Mouse (Mus musculus): ENCODE measurements around the gene Rpgrip1.
"Not testable (repeated sequence)": the region's sequence is repeated elsewhere in the genome, so short reads cannot be mapped to it uniquely, and the experiment has no call there.

The Rpgrip1 gene

DNA sequence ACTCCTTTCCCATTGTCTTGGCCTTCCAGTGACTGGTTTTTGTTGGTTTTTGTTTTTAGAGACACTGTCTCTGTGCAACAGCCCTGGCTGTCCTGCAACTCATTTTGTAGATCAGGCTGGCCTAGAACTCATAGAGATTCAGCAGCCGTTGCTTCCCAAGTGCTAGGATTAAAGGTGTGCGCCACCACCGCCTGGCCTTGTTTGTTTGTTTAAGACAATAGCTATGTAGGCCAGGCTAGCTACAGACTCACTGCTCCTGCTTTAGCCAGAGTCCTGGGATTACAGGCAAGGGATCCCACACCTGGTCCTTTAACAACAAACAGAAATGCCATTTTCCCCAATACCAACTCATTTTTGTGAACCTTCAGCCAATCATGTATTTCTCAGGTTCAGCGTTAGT lies at the start of gene Rpgrip1:
Rpgrip1 (plus strand) TSS at position 359 of the 400 bp plus-strand sequence.
- no peak for DNase-seq (ENCODE audit: low spot score in 2 of 2)

DNA sequence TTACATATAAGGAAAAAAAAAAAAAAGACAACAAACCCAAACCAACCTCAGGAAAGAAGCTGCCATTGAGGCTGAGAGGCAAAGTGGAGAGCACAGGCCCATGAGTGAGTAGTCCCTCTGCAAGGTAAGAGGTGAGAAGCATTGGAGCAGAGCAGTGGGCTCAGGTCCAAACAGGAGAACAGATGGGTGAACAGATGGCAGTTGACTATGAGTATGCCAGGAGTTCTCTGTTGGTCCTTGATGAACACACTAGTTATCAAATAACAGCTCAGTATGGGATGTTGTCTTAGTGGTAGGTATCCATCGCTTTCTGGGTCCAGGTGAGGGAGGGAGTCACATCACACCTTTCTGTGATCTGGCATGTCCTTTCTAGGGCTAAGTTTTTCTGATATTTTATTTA lies 49.7 kb upstream of the Rpgrip1 start:
- DNase-seq (ENCODE audit: low spot score in 2 of 2) = no peak

- DNase-seq (ENCODE audit: low spot score in 2 of 2) = no peak
Measured at GRCm38 (mm10) chr14:52061798-52062197, 48.7 kb upstream of the Rpgrip1 start.

- DNase-seq (ENCODE audit: low spot score in 2 of 2) = no peak
Measured at GRCm38 (mm10) chr14:52066135-52066534, 44.4 kb upstream of the Rpgrip1 start.

DNA sequence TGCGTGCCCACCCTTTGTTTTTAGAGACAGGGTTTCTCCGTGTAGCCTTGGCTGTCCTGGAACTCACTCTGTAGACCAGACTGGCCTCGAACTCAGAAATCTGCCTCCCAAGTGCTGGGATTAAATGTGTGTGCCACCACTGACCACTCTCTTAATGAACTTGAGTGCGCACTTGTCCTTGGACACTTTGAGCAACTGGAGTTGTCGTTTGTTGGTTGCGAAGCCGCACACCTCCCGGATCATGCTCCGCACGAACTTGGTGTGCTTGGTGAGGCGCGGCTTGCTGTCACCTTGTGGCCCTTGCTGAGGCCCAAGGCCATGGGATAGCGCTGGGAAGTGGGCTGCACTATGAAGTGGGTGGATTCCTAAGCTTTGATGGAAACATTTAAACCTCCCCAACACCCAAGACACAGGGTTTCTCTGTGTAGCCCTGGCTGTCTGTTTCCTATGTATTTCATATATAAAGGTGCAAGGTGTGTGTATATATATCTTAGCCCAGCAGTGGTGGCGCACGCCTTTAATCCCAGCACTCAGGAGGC lies 38.8 kb upstream of the Rpgrip1 start:
- no peak for DNase-seq (ENCODE audit: low spot score in 2 of 2)

DNA sequence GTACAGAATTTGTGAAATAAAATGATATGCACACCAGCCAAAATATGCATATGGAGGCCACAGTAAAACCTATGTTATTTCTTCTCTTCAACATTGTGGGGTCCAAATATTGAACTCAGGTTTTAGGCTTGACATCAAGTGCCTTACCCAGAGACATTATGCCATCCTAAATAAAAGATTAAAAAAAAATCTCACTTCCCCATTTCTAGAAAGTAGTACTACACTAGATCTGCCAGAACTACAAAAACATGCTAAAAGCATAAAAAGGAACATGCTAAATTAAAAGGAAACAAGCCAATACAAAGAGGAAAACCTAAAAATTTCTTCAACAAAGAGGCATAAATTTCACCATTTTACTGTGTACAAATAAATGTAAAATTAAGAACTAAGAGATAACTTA lies 27.4 kb upstream of the Rpgrip1 start:
- no peak for DNase-seq (ENCODE audit: low spot score in 2 of 2)

GRCm38 (mm10) chr14:52094533-52094932 lies 16.0 kb upstream of the Rpgrip1 start:
- DNase-seq (ENCODE audit: low spot score in 2 of 2) = no peak

DNA sequence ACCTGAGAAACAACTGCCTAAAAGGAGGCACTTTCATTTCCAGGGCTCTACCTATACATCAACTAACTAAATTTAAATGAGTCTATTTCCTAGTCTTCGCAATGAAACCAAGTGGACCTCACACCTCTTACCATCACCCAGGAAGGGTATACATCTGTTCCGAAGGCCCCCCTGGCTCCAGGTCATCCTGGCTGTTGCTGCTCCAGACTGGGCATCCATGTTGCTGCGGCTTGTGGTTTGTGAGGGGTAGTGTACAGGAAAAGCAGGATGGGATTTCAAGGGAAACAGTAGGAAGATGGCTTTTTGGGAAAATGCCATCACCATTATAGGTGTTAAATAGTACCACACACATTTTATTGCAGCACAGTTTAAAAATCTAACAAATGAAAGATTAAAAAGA lies 13.3 kb upstream of the Rpgrip1 start:
- DNase-seq (ENCODE audit: low spot score in 2 of 2) = not testable (repeated sequence)

DNA sequence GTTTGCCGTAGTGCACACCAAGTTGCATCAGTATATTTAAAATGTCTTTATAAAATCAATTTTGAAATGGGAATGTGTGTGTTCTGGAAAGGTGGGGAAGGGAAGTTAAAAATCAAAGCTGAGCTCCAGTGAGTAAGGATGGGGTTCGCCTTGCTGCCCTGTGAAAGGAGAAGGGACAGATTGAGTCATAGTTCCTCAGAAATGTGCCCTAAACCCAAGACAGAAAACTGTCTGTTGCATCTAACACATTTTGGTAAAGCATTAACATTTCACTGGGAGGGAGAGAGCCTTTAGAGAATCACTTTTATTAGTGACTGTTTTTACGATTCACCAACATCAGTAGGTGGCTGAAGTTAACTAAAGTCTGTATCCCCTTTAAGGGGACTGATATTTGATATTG lies 12.1 kb upstream of the Rpgrip1 start:
- DNase-seq (ENCODE audit: low spot score in 2 of 2) = not testable (repeated sequence)

- DNase-seq (ENCODE audit: low spot score in 2 of 2) = no peak
Measured at GRCm38 (mm10) chr14:52099563-52099962, 10.9 kb upstream of the Rpgrip1 start.

DNA sequence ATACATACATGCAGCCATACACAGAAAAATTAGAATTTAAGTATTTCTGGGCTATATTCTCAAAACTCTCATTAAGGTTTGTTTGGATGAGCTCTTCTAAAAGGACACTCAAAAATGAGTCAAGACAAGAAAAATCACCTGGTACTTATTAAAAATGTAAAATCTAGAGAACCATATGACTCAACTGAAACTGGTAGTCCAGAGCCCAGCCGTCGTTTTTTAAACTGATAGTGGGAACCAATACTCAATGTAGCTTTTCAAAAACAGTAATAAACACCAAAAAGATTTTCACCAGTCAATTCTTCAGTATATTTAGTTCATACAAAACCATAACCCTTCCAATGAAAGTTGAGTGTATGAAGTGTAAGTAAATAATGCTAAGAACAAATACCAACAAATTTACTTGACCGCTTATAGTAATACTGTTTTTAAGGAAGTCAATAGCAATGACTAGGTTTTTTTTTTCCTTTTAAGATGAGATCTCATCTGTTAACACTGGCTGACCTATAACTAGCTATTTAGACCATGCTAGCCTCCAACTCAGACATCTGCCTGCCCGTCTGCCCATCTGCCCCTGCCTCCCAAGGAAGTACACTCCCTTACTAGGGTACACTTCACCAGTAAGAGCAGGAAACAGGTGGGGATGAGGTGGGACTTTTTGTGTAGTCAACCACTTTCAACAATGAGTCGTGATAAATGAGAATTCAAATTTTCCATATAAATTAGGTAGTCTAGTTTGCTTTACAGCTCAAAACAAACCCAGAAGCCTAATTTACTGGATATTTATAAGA lies 10.1 kb upstream of the Rpgrip1 start:
- DNase-seq (ENCODE audit: low spot score in 2 of 2) = no peak

- no peak for DNase-seq (ENCODE audit: low spot score in 2 of 2)
Measured at GRCm38 (mm10) chr14:52101285-52102157, 9.0 kb upstream of the Rpgrip1 start.

DNA sequence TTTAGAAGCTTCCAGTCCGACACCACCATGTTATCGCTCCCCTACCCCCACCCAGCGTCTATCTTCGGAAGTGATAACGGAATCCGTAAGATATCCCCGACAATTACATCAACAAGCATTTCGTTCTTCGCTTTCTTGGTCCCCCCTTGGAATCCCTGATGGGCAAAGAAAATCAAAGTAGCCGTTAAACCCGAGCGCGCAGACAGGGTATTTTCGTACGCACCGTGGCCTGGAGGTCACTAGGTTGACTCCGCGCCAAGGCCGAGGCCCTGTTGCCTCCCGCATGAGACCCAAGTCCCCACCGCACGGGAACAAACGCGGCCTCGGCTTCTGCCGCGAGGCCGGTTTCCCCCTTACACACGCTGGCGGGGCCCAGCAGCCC lies 7.0 kb upstream of the Rpgrip1 start:
- peak in 1 of 2 experiments; percentile 24 for DNase-seq (ENCODE audit: low spot score in 2 of 2)

DNA sequence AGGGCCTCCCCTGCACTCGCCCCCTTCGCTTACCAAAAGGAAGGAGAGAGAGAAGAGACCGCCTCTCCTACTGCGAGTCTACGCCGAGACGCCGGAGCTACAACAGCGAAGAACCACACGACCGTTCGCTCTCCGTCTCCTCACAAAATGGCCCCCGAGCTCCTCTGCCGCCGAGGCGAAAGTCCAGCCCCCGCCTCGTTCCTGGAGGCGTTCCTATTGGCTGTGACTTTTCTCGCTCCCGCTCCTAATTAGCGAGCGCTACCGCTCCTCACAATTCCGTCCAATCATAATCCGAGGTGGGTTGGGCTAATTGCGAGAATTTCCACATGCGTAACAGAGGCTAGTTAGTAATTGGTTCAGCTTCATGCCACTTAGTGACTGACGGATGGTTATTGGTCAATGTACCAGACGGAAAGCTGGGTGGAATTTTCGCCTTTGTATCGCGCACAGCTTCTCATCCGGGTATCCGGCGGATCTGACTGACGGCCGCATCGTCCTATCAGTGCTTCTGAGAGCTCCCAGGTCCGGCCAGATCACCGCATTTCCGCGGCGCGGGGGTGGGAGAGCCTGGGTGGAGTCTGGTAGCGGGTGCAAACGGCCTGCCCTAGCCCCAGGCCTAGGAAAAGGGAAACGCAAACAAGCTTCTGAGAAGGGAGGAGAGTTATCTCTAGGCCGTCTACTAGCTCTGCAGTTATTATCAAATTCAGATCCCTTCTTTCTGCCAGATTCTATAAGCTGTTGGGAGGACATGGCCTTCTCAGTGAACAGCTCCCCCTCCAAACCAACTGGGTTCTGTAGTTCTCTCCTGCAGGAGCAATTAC lies 6.4 kb upstream of the Rpgrip1 start, which contains the start of gene Hnrnpc:
Hnrnpc (minus strand) TSS at position 173 of the 821 bp plus-strand sequence.
- peak; percentile 100 for DNase-seq (ENCODE audit: low spot score in 2 of 2)

GRCm38 (mm10) chr14:52104677-52105285 lies 5.7 kb upstream of the Rpgrip1 start:
- no peak for DNase-seq (ENCODE audit: low spot score in 2 of 2)

- DNase-seq (ENCODE audit: low spot score in 2 of 2) = no peak
Measured at GRCm38 (mm10) chr14:52105308-52105707, 5.2 kb upstream of the Rpgrip1 start.

- DNase-seq (ENCODE audit: low spot score in 2 of 2) = peak; percentile 35 to 39
Measured at GRCm38 (mm10) chr14:52106741-52107140, 3.8 kb upstream of the Rpgrip1 start.

- no peak for DNase-seq (ENCODE audit: low spot score in 2 of 2)
Measured at GRCm38 (mm10) chr14:52108025-52108424, 2.5 kb upstream of the Rpgrip1 start.

GRCm38 (mm10) chr14:52114101-52114500 lies 3.6 kb downstream of the Rpgrip1 start:
- DNase-seq (ENCODE audit: low spot score in 2 of 2) = no peak

DNA sequence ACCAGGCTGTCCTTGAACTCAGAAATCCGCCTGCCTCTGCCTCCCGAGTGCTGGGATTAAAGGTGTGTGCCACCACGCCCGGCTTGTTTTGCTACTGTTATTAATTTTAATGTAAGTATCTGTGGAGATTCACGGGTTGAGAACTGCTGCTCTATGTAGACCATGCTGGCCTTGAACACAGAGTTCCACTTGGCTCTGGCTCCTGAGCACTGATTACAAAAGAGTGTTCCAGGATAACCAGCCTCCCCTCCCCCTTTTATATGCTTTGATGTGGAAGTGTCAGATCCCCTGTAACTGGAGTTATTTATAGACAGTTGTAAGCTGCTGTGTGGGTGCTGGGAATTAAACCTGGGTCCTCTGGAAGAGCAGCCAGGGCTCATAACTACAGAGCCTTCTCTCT lies 6.7 kb downstream of the Rpgrip1 start:
- DNase-seq (ENCODE audit: low spot score in 2 of 2) = no peak

- DNase-seq (ENCODE audit: low spot score in 2 of 2) = no peak
Measured at GRCm38 (mm10) chr14:52118456-52118822, 7.9 kb downstream of the Rpgrip1 start.
